Mouse (Mus musculus) C3H10T1/2 (cell line): ENCODE data around the gene Pcid2. TPM values are rescaled to one million over a fixed set of nuclear protein-coding genes. Genes with fewer than 3 reads are reported as not detected.

ENCODE experiments used
- polyA plus RNA-seq, 2 experiments: library from polyadenylated mRNA; unstranded; fragments of >200 nt; fragmentation: generic; extraction: Trizol; gene quantifications; one replicate each; pipeline ENCODE4 v1.2.1; 2012; ENCODE audit warnings: missing spikeins in 2 of 2

Pcid2 gene
- polyA plus RNA-seq = 10 to 100 TPM; 11.4 to 17.6 TPM

DNA sequence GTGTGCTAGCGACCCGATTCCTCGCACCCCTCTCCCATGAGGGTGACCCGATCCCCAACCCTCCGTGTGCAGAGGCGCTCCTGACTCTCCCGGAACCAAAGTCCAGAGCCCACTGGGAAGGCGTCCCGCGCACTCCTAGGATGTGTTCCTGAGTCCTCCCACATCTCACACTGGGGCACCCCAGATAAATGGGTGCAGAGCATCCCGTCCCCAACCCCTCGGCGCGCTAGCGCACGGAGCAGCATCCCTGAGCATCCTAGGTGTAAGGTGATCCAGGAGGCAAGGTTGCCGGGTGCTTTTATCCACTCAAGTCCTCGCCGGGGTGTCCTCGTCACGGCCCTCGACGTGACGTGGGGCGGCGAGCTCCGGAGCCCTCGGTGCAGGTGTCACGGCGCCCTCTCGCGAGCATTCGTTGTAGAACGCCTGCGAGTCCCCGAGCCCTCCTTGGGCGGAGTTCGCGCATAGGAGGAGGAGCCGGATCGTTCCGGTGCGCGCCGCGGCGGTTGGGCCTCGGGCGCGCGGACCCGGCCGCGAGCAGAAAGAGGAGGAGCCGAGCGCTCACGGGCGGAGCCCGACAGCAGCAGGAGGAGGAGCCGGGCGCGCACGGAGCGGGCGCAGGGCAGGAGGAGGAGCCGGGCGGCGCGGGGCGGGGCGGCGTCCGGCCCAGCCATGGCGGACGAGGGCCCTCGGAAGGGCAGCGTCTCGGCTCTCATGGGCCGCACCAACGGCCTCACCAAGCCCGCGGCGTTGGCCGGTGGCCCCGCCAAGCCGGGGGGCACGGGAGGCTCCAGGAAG is at the start of gene Pcid2, which contains the start of gene Cul4a:
Pcid2 (minus strand) TSS at position 373 of the 795 bp plus-strand sequence.
Cul4a (plus strand) TSS at position 535 of the 795 bp plus-strand sequence.

DNA sequence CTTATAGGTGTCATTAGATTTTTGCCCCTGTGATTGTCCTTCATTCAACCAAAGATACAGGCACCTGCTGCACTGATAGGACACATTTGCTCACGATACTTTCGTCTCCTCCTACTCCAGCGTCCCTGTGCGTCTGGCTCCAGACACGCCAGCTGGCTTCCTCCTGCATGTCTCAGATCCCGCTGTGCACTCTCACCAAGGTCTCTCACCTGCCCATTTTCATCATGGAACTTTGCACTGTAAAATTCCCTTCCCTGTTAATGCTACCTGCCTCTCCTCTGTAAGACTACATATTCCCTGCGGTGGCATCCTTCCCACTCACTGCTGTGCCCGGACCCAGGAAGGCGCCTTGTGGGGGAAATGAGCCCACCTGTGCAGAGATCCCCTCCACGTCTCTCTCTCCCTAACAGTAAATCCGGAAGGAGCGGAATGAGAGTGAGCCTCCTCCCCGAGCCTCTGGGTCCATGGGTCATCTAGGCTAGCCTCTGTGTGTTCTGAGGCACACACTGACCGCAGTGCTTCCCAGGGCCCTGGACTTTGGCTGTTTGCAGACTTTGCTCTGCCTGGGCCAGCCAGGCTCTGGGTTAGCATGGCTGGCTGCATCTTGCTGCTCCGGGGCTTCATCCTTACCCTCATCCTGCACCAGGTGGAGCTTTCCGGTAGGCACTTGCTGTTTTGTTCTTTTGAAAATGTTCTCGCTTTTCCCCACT is 44.7 kb downstream of the Pcid2 start, which contains the start of gene Proz:
Proz (plus strand) TSS at position 474 of the 710 bp plus-strand sequence.

DNA sequence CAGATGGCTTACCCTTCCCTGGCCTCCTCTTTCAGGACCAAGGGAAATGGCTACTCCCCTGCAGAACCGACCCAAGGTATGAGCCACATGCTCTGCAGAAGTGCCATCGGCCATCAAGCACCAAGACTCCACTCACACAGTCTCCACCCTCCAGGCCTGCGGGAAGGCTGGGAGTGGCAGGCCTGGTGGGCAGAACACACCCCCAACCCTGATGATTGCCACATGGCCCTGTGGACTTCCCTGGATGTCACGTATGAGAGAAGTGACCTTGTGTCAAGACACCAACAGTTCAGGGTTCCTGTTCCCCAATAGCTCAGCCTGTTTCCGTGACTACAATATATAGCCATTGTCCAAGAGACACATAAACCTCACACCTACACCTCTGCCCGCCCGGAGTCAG is 68.2 kb downstream of the Pcid2 start, which contains the start of gene F10:
F10 (plus strand) TSS at position 294 of the 400 bp plus-strand sequence.

Other genes with a start within 250 kb of the Pcid2 start
- gene Mcf2l, start 231.7 kb downstream of the Pcid2 start, polyA plus RNA-seq = 1 to 10 TPM in 1 of 2 experiments, under 1 TPM in 1; 0.88 to 1.8 TPM
- gene F7, start 79.4 kb downstream of the Pcid2 start, polyA plus RNA-seq = not detected
- not detected for gene F10, start 68.2 kb downstream of the Pcid2 start, polyA plus RNA-seq
- gene Proz, start 44.5 kb downstream of the Pcid2 start, polyA plus RNA-seq = under 1 TPM in 1 of 2 experiments, not detected in 1; 0.15 TPM
- gene Cul4a, start 162 bp upstream of the Pcid2 start, polyA plus RNA-seq = 10 to 100 TPM in 1 of 2 experiments, 1 to 10 TPM in 1; 4.3 to 41.0 TPM
- gene Lamp1, start 53.7 kb upstream of the Pcid2 start, polyA plus RNA-seq = 100 to 1,000 TPM; 110 to 360 TPM
- gene Grtp1, start 95.2 kb upstream of the Pcid2 start, polyA plus RNA-seq = 1 to 10 TPM in 1 of 2 experiments, under 1 TPM in 1; 0.89 to 1.3 TPM
- not detected for gene Adprhl1, start 148.7 kb upstream of the Pcid2 start, polyA plus RNA-seq
- 1 to 10 TPM; 1.2 to 9.1 TPM for gene Dcun1d2, start 182.7 kb upstream of the Pcid2 start, polyA plus RNA-seq
- gene Tmco3, start 182.7 kb upstream of the Pcid2 start, polyA plus RNA-seq = 10 to 100 TPM in 1 of 2 experiments, 1 to 10 TPM in 1; 3.9 to 25.0 TPM
- 10 to 100 TPM; 11.5 to 33.5 TPM for gene Tfdp1, start 233.3 kb upstream of the Pcid2 start, polyA plus RNA-seq